Mouse (Mus musculus): ENCODE measurements around the gene Gcm1. TPM values are rescaled to one million over a fixed set of nuclear protein-coding genes. Genes with fewer than 3 reads are reported as not detected.

Gene Gcm1
- polyA plus RNA-seq, 1 experiment from 2014 or later = not detected

DNA sequence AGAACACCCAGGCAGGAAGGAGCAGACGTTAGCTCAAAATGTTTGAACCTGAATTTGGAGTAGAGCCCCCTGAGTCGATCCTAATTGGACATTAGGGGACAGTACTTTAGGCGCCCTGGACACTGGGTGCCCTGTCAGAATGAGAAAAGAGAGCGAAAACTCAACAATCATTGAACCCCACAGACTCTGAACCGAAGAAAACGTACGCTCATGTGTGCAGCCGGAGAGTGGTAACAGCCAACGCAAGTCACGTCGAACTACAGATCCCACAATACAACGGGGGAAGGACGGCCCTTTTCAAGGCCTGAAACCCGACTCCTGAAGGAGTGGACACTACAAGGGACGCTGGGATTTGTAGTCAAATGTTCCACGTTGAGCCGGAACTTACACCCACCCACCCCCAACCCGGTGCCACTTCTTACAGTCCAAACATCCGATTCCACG is 57.1 kb downstream of the Gcm1 start, which contains the start of the genes Fbxo9 and Ick:
Gene Fbxo9 (minus strand): TSS at position 270 of the 444 bp plus-strand sequence.
Gene Ick (plus strand): TSS at position 397 of the 444 bp plus-strand sequence.
- peak; percentile 94 for ATAC-seq (ENCODE audit: low FRiP score, low TSS enrichment)
- WGBS = 0% methylated on average over 20 of the region's 20 CpGs
- Histone ChIP-seq H3K4me3 (replicated peaks; ENCODE audit: low read depth, low read length) (peak within 1 kb of the TSS; percentile 82), H3K9me3 (ENCODE audit: control insufficient read depth, low read length) (no peaks in the 10 kb centered on the region), H3K36me3 (ENCODE audit: control insufficient read depth, insufficient read depth, low read length) (0 out of 2 replicates have a peak, but pooled peaks cover 3% of the 10 kb centered on the region), H3K4me2 (ENCODE audit: low read length) (peak within 1 kb of the TSS; percentile 90), H3K4me1 (ENCODE audit: control insufficient read depth, insufficient read depth, low read length) (0 out of 2 replicates have a peak, but pooled peaks cover 7% of the 10 kb centered on the region), H3K9ac (replicated peaks; ENCODE audit: low read length) (peak within 1 kb of the TSS; percentile 84), H3K27ac (replicated peaks; ENCODE audit: low read depth, low read length) (peak within 1 kb of the TSS; percentile 91), H3K27me3 (ENCODE audit: control insufficient read depth, insufficient read depth, low read length) (no peaks in the 10 kb centered on the region)
- peak; percentile 97 for DNase-seq

DNA sequence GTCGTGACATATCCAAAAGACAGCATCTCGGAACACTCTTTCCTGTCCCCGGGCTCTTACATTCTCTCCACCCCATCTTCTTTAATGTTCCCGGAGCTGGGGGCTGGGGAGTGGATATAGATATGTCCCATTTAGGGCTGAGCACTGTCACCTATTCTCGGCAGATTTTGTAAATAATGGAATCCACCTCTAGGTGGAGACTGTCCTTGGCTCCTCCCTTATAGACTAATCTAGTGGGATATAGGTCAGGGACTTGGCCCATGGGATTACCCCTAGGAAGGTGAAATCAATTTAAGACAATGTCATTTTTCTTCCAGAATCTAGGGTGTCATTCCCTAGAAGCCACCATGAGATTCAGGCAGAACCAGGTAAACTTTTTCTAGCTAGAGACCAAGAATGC is 57.9 kb downstream of the Gcm1 start:
- no peak overlapping the region for H3K27ac ChIP-seq (replicated peaks; ENCODE audit: low read depth, low read length)
- ATAC-seq (ENCODE audit: low FRiP score, low TSS enrichment) (no peak), DNase-seq (peak; percentile 36)
- peak overlapping the region; percentile 90 for H3K4me2 ChIP-seq (ENCODE audit: low read length)
- H3K36me3 ChIP-seq (ENCODE audit: control insufficient read depth, insufficient read depth, low read length) = 0 out of 2 replicates have a peak, but pooled peaks cover under 1% of the 10 kb centered on the region
- H3K9ac ChIP-seq (replicated peaks; ENCODE audit: low read length) = no peak overlapping the region
- no peaks in the 10 kb centered on the region for H3K27me3 ChIP-seq (ENCODE audit: control insufficient read depth, insufficient read depth, low read length)
- peak overlapping the region; percentile 82 for H3K4me3 ChIP-seq (replicated peaks; ENCODE audit: low read depth, low read length)
- 48% methylated on average over 5 of the region's 5 CpGs for WGBS
- H3K9me3 ChIP-seq (ENCODE audit: control insufficient read depth, low read length) = no peaks in the 10 kb centered on the region
- peaks cover 14% of the 10 kb centered on the region for H3K4me1 ChIP-seq (ENCODE audit: control insufficient read depth, insufficient read depth, low read length)

GRCm38 (mm10) chr9:78111456-78111855 is 59.7 kb downstream of the Gcm1 start:
- Histone ChIP-seq H3K36me3 (ENCODE audit: control insufficient read depth, insufficient read depth, low read length) (0 out of 2 replicates have a peak, but pooled peaks cover 2% of the 10 kb centered on the region), H3K9ac (replicated peaks; ENCODE audit: low read length) (no peak overlapping the region), H3K27me3 (ENCODE audit: control insufficient read depth, insufficient read depth, low read length) (no peaks in the 10 kb centered on the region), H3K9me3 (ENCODE audit: control insufficient read depth, low read length) (no peaks in the 10 kb centered on the region), H3K4me1 (ENCODE audit: control insufficient read depth, insufficient read depth, low read length) (peaks cover 23% of the 10 kb centered on the region), H3K4me3 (replicated peaks; ENCODE audit: low read depth, low read length) (no peak overlapping the region), H3K4me2 (ENCODE audit: low read length) (no peak overlapping the region), H3K27ac (replicated peaks; ENCODE audit: low read depth, low read length) (no peak overlapping the region)
- DNase-seq = no peak
- ATAC-seq (ENCODE audit: low FRiP score, low TSS enrichment) = no peak
- 92% methylated on average over 2 of the region's 2 CpGs for WGBS

DNA sequence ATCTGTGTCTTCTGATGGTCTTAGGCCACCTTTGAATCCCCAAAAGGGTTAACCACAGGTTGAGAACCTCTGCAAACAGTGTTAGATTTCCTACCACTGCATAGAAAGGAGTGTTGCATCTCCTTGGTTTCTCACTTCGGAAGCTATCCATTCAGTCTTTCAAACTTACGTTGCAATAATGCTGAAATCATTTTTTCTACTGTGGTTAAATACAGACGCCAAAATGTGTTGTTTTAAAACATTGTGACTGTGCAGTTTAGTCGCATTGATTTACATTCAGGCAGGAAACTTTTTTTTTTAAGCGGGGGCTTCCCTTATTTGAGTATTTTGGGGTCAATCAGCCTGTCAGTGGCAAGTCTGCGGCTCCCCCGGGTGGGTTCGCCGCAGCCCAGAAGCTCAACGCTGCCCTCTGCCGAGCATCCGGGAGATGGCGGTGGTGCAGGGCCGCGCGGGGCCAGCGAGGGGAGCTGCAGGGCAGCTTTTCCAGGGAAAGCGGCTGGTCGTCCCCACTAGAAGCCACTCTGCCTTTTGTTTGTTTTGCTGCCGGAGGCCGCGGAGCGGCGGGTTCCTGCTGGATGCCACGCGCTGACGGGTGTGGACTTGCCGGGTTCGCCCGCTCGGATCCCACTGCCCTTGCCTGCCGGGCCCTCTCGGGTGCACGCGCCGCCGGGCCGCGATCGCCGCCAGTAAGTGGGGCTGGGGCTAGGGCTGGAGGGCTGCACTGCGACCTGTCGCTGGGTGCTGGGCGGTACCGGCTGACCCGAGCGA is 61.2 kb downstream of the Gcm1 start:
- WGBS = 2% methylated on average over 47 of the region's 47 CpGs

GRCm38 (mm10) chr9:78113538-78113885 is 61.8 kb downstream of the Gcm1 start:
- no peaks in the 10 kb centered on the region for H3K9me3 ChIP-seq (ENCODE audit: control insufficient read depth, low read length)
- under 1% methylated on average over 14 of the region's 14 CpGs for WGBS
- H3K27ac ChIP-seq (replicated peaks; ENCODE audit: low read depth, low read length) = peak overlapping the region; percentile 98
- ATAC-seq (ENCODE audit: low FRiP score, low TSS enrichment) (peak; percentile 36; the same call in 1 of the 2 replicates), DNase-seq (peak; percentile 67)
- peaks cover 16% of the 10 kb centered on the region for H3K4me1 ChIP-seq (ENCODE audit: control insufficient read depth, insufficient read depth, low read length)
- H3K4me3 ChIP-seq (replicated peaks; ENCODE audit: low read depth, low read length) = peak overlapping the region; percentile 86
- H3K4me2 ChIP-seq (ENCODE audit: low read length) = peak overlapping the region; percentile 79
- peak overlapping the region; percentile 98 for H3K9ac ChIP-seq (replicated peaks; ENCODE audit: low read length)
- H3K27me3 ChIP-seq (ENCODE audit: control insufficient read depth, insufficient read depth, low read length) = no peaks in the 10 kb centered on the region
- H3K36me3 ChIP-seq (ENCODE audit: control insufficient read depth, insufficient read depth, low read length) = peaks cover 7% of the 10 kb centered on the region; the same call in 1 of the 2 replicates

More for the DNA sequence above, 61.2 kb downstream of the Gcm1 start:
- H3K4me3 ChIP-seq (replicated peaks; ENCODE audit: low read depth, low read length) = peak overlapping the region; percentile 86
- no peaks in the 10 kb centered on the region for H3K9me3 ChIP-seq (ENCODE audit: control insufficient read depth, low read length)
- H3K9ac ChIP-seq (replicated peaks; ENCODE audit: low read length) = peak overlapping the region; percentile 98
- H3K36me3 ChIP-seq (ENCODE audit: control insufficient read depth, insufficient read depth, low read length) = 0 out of 2 replicates have a peak, but pooled peaks cover 2% of the 10 kb centered on the region
- H3K4me2 ChIP-seq (ENCODE audit: low read length) = peak overlapping the region; percentile 79
- peak overlapping the region; percentile 98 for H3K27ac ChIP-seq (replicated peaks; ENCODE audit: low read depth, low read length)
- DNase-seq (peak; percentile 95), ATAC-seq (ENCODE audit: low FRiP score, low TSS enrichment) (peak; percentile 85)
- peaks cover 16% of the 10 kb centered on the region for H3K4me1 ChIP-seq (ENCODE audit: control insufficient read depth, insufficient read depth, low read length)
- H3K27me3 ChIP-seq (ENCODE audit: control insufficient read depth, insufficient read depth, low read length) = no peaks in the 10 kb centered on the region

Other genes with a start within 250 kb of the Gcm1 start
- gene Elovl5, start 134.6 kb upstream of the Gcm1 start, polyA plus RNA-seq (2014; fragmentation: Nextera tagmentation; extraction: Ambion mirVana) = 58.5 and 71.4 TPM in 2 replicates
- 66.6 and 71.2 TPM in 2 replicates for gene Fbxo9, start 57.1 kb downstream of the Gcm1 start, polyA plus RNA-seq (2014; fragmentation: Nextera tagmentation; extraction: Ambion mirVana)
- 41.3 and 46.2 TPM in 2 replicates for gene Ick, start 57.3 kb downstream of the Gcm1 start, polyA plus RNA-seq (2014; fragmentation: Nextera tagmentation; extraction: Ambion mirVana)
- 11.1 and 15.5 TPM in 2 replicates for gene Gsta4, start 130.8 kb downstream of the Gcm1 start, polyA plus RNA-seq (2014; fragmentation: Nextera tagmentation; extraction: Ambion mirVana)
- not detected in 2 replicates for gene Gsta1, start 178.7 kb downstream of the Gcm1 start, polyA plus RNA-seq (2014; fragmentation: Nextera tagmentation; extraction: Ambion mirVana)
- not detected in 2 replicates for gene Gm3776, start 205.2 kb downstream of the Gcm1 start, polyA plus RNA-seq (2014; fragmentation: Nextera tagmentation; extraction: Ambion mirVana)
- gene Gm10639, start 238.0 kb downstream of the Gcm1 start, polyA plus RNA-seq (2014; fragmentation: Nextera tagmentation; extraction: Ambion mirVana) = not detected in 2 replicates